Mouse (Mus musculus) intestine, embryonic 15.5 days (tissue): Measurements from ENCODE around the gene Pwp2. TPM values are rescaled to one million over a fixed set of nuclear protein-coding genes. Genes with fewer than 3 reads are reported as not detected.
"Not testable (repeated sequence)": the region's sequence is repeated elsewhere in the genome, so short reads cannot be mapped to it uniquely, and the experiment has no call there.

ENCODE experiments used
- ATAC-seq: fragments of 200-750 bp; cut with Nextera tagmentation; 2 replicates; pipeline ENCODE4 v1.8.0; 2017; ENCODE audit warnings: moderate TSS enrichment, moderate library complexity
- H3K27ac ChIP-seq: fragments of 300-500 bp; sonication (generic); 2 replicates; pipeline ENCODE4 v1.5.1; 2015; ENCODE audit warnings: mild to moderate bottlenecking, inconsistent platforms
- H3K27me3 ChIP-seq: fragments of 300-500 bp; sonication (generic); replicated peaks from 2 replicates; pipeline ENCODE4 v1.6.1; 2015; ENCODE audit warnings: inconsistent platforms
- H3K36me3 ChIP-seq: fragments of 300-500 bp; sonication (generic); 2 replicates; pipeline ENCODE4 v1.6.1; 2015; ENCODE audit warnings: inconsistent platforms
- H3K4me1 ChIP-seq: fragments of 300-500 bp; sonication (generic); replicated peaks from 2 replicates; pipeline ENCODE4 v1.6.1; 2015; ENCODE audit warnings: inconsistent platforms
- H3K4me2 ChIP-seq: fragments of 300-500 bp; sonication (generic); replicated peaks from 2 replicates; pipeline ENCODE4 v1.6.1; 2015; ENCODE audit warnings: mild to moderate bottlenecking, inconsistent platforms
- H3K4me3 ChIP-seq: fragments of 300-500 bp; sonication (generic); replicated peaks from 2 replicates; pipeline ENCODE4 v1.5.1; 2015; ENCODE audit warnings: inconsistent platforms
- H3K9ac ChIP-seq: fragments of 300-500 bp; sonication (generic); 2 replicates; pipeline ENCODE4 v1.6.1; 2015; ENCODE audit warnings: inconsistent platforms
- H3K9me3 ChIP-seq: fragments of 300-500 bp; sonication (generic); 2 replicates; pipeline ENCODE4 v1.6.1; 2016; ENCODE audit warnings: inconsistent platforms
- WGBS: fragments of 180-500 bp; shearing (Covaris S2); methylation state at CpG from one replicate; pipeline ENCODE4 v1.1.7; 2015; 5-methylcytosine and 5-hydroxymethylcytosine counted together
- polyA plus RNA-seq: library from polyadenylated mRNA; unstranded; fragments of >200 nt; fragmentation: Nextera tagmentation; extraction: Ambion mirVana; gene quantifications from 2 replicates; pipeline ENCODE4 v1.2.1, GENCODE M21; 2015

Pwp2 gene
- polyA plus RNA-seq, 1 experiment from 2014 or later: 17.7 TPM

- ATAC-seq: peak; percentile 7; the same call in 1 of the 2 replicates
- H3K4me1 ChIP-seq: peaks cover 40% of the 10 kb centered on the region
- no peak overlapping the region for H3K4me2 ChIP-seq
- no peaks in the 10 kb centered on the region for H3K27me3 ChIP-seq
- H3K9ac ChIP-seq: no peak overlapping the region
- H3K9me3 ChIP-seq: no peaks in the 10 kb centered on the region
- WGBS: 69% methylated on average over 5 of the region's 5 CpGs
- 0 out of 2 replicates have a peak overlapping the region, but pooled peaks have one; percentile 63 for H3K27ac ChIP-seq
- H3K4me3 ChIP-seq: no peak overlapping the region
- no peaks in the 10 kb centered on the region for H3K36me3 ChIP-seq
Measured at GRCm38 (mm10) chr10:78135947-78136346, 49.0 kb downstream of the Pwp2 start.

- WGBS: 5% methylated on average over 14 of the region's 14 CpGs
- no peaks in the 10 kb centered on the region for H3K9me3 ChIP-seq
- peak overlapping the region; percentile 47 for H3K4me2 ChIP-seq
- peak overlapping the region; percentile 63 for H3K27ac ChIP-seq
- no peak overlapping the region for H3K9ac ChIP-seq
- H3K4me3 ChIP-seq: no peak overlapping the region
- no peaks in the 10 kb centered on the region for H3K27me3 ChIP-seq
- no peaks in the 10 kb centered on the region for H3K36me3 ChIP-seq
- ATAC-seq: peak; percentile 80
- peaks cover 40% of the 10 kb centered on the region for H3K4me1 ChIP-seq
Measured at GRCm38 (mm10) chr10:78134975-78135798, 49.8 kb downstream of the Pwp2 start.

GRCm38 (mm10) chr10:78134400-78134799, 50.5 kb downstream of the Pwp2 start:
- Histone ChIP-seq H3K9ac (no peak overlapping the region), H3K9me3 (no peaks in the 10 kb centered on the region), H3K27me3 (no peaks in the 10 kb centered on the region), H3K4me2 (peak overlapping the region; percentile 47), H3K4me1 (peaks cover 35% of the 10 kb centered on the region), H3K27ac (peak overlapping the region; percentile 63), H3K36me3 (no peaks in the 10 kb centered on the region), H3K4me3 (no peak overlapping the region)
- ATAC-seq: no peak; the same call in 1 of the 2 replicates
- WGBS: 56% methylated on average over 4 of the region's 4 CpGs

- Histone ChIP-seq H3K27ac (no peak overlapping the region), H3K27me3 (no peaks in the 10 kb centered on the region), H3K36me3 (no peaks in the 10 kb centered on the region), H3K4me3 (no peak overlapping the region), H3K9me3 (no peaks in the 10 kb centered on the region), H3K4me2 (no peak overlapping the region), H3K4me1 (peaks cover 13% of the 10 kb centered on the region), H3K9ac (no peak overlapping the region)
- 80% methylated on average over 4 of the region's 4 CpGs for WGBS
- no peak for ATAC-seq
Measured at GRCm38 (mm10) chr10:78129998-78130397, 55.0 kb downstream of the Pwp2 start.

- WGBS: 49% methylated on average over 11 of the region's 11 CpGs
- H3K9me3 ChIP-seq: no peaks in the 10 kb centered on the region
- H3K27ac ChIP-seq: no peak overlapping the region
- peaks cover 7% of the 10 kb centered on the region; the same call in 1 of the 2 replicates for H3K4me1 ChIP-seq
- H3K27me3 ChIP-seq: no peaks in the 10 kb centered on the region
- no peak overlapping the region for H3K4me3 ChIP-seq
- no peak overlapping the region for H3K9ac ChIP-seq
- ATAC-seq: no peak
- no peak overlapping the region for H3K4me2 ChIP-seq
- H3K36me3 ChIP-seq: no peaks in the 10 kb centered on the region
Measured at GRCm38 (mm10) chr10:78129423-78129822, 55.5 kb downstream of the Pwp2 start.

- Histone ChIP-seq H3K4me1 (peaks cover 5% of the 10 kb centered on the region; the same call in 1 of the 2 replicates), H3K9ac (no peak overlapping the region), H3K27me3 (no peaks in the 10 kb centered on the region), H3K4me3 (no peak overlapping the region), H3K36me3 (no peaks in the 10 kb centered on the region), H3K27ac (no peak overlapping the region), H3K4me2 (no peak overlapping the region), H3K9me3 (no peaks in the 10 kb centered on the region)
- ATAC-seq: no peak
- WGBS: 84% methylated on average over 2 of the region's 2 CpGs
Measured at GRCm38 (mm10) chr10:78128647-78129046, 56.3 kb downstream of the Pwp2 start.

GRCm38 (mm10) chr10:78127931-78128330, 57.0 kb downstream of the Pwp2 start:
- Histone ChIP-seq H3K36me3 (no peaks in the 10 kb centered on the region), H3K9me3 (no peaks in the 10 kb centered on the region), H3K9ac (no peak overlapping the region), H3K27me3 (no peaks in the 10 kb centered on the region), H3K4me3 (no peak overlapping the region), H3K4me1 (peaks cover 5% of the 10 kb centered on the region; the same call in 1 of the 2 replicates), H3K27ac (no peak overlapping the region), H3K4me2 (no peak overlapping the region)
- ATAC-seq: no peak
- 57% methylated on average over 1 of the region's 1 CpGs for WGBS

GRCm38 (mm10) chr10:78127046-78127870, 57.7 kb downstream of the Pwp2 start:
- Histone ChIP-seq H3K4me3 (no peak overlapping the region), H3K36me3 (no peaks in the 10 kb centered on the region), H3K4me2 (no peak overlapping the region), H3K27me3 (no peaks in the 10 kb centered on the region), H3K9me3 (no peaks in the 10 kb centered on the region), H3K27ac (no peak overlapping the region), H3K9ac (no peak overlapping the region), H3K4me1 (peaks cover 5% of the 10 kb centered on the region; the same call in 1 of the 2 replicates)
- no peak for ATAC-seq
- 72% methylated on average over 9 of the region's 9 CpGs for WGBS

- Histone ChIP-seq H3K27me3 (no peaks in the 10 kb centered on the region), H3K9ac (no peak overlapping the region), H3K9me3 (no peaks in the 10 kb centered on the region), H3K4me3 (no peak overlapping the region), H3K27ac (no peak overlapping the region), H3K36me3 (no peaks in the 10 kb centered on the region), H3K4me1 (peaks cover 5% of the 10 kb centered on the region; the same call in 1 of the 2 replicates), H3K4me2 (no peak overlapping the region)
- WGBS: 92% methylated on average over 5 of the region's 5 CpGs
- no peak for ATAC-seq
Measured at GRCm38 (mm10) chr10:78126311-78126710, 58.6 kb downstream of the Pwp2 start.

GRCm38 (mm10) chr10:78125061-78125460, 59.9 kb downstream of the Pwp2 start:
- not testable (repeated sequence) for H3K4me2 ChIP-seq, ATAC-seq, H3K9me3 ChIP-seq, H3K9ac ChIP-seq, H3K4me3 ChIP-seq, H3K36me3 ChIP-seq, H3K27ac ChIP-seq, H3K4me1 ChIP-seq, H3K27me3 ChIP-seq
- 73% methylated on average over 8 of the region's 8 CpGs for WGBS

- not testable (repeated sequence) for H3K4me1 ChIP-seq, H3K9ac ChIP-seq, H3K9me3 ChIP-seq, H3K4me2 ChIP-seq, H3K27me3 ChIP-seq, ATAC-seq, H3K27ac ChIP-seq, H3K36me3 ChIP-seq, H3K4me3 ChIP-seq
- WGBS: 34% methylated on average over 6 of the region's 6 CpGs
Measured at GRCm38 (mm10) chr10:78124137-78124536, 60.8 kb downstream of the Pwp2 start.
